Mouse (Mus musculus) B cell, adult (primary cell): ENCODE data around the gene Cldn8. TPM values are rescaled to one million over a fixed set of nuclear protein-coding genes. Genes with fewer than 3 reads are reported as not detected.

Source experiments
- total RNA-seq: library from RNA; stranded (reverse); gene quantifications from 4 replicates; pipeline ENCODE4 v1.2.4, GENCODE M21; 2023; ENCODE audit not compliant: inconsistent age

Cldn8 gene
- total RNA-seq: not detected in 4 replicates

DNA sequence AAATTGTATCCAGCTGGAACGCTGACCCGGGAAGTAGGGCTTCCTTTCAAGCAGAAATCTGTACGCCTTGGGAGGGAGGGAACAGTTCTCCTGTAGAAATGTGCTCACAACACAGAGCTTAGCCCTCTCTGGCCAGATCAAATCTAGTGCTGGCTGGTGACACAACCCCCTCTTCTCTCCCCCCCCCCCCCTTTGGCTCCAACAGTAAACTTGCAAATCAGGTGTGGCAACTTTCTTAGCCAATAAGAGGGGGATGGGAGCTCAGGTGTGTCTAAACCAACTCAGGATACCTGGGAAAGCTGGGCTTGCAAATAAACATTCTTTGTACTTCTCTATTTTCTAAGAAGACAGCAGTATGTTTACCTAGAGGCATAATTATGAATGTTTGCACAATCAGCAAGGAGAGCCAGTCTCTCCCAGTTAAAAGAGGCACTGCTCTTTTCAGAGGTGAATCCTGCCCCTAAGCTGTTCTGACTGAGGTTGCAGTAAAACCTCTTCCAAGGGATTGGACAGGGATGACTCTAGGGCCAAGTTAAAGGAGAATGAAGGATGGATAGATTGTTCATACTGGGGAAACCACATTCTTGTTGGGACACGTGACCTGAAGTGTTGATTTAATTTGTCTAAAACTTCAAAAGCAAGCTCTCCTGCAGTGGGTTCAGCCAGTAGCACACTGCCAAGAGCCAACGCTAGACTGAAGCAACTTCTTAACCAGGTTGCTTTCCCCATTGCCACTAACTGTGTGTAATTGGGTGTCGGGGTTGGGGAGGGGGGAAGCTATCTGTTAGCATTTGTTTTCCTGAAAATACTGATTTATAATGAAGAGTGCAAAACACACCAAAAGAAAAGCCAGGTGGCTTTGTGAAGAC, at the start of gene Cldn8:
TSS of gene Cldn8 (minus strand) at position 139 of the 869 bp plus-strand sequence.

DNA sequence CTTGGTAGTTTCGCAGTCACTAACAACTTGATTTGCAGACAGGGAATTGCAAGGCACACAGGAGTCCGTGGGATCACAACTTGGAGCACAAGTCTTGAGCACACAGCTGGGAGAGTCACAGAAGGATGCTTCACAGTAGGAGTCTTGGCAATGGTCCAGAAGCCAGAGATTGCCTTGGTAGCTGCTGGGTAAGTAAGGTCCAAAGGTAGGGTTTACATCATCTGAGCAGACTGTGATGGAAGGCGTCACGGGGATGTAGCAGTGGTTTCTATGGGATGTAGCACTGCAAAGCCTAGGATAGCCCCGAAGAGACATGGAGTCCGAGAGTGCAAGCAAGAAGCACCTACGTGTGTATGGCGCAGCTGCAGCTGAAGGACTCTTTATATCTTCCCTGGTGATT, 48.9 kb upstream of the Cldn8 start, which contains the start of gene Krtap24-1:
TSS of gene Krtap24-1 (minus strand) at position 358 of the 400 bp plus-strand sequence.

Other genes with a start within 250 kb of the Cldn8 start
- not detected in 4 replicates for gene Cldn17, start 56.2 kb downstream of the Cldn8 start, total RNA-seq
- not detected in 4 replicates for gene Krtap24-1, start 49.1 kb upstream of the Cldn8 start, total RNA-seq
- not detected in 4 replicates for gene 2310079G19Rik, start 64.5 kb upstream of the Cldn8 start, total RNA-seq
- not detected in 4 replicates for gene Krtap26-1, start 84.6 kb upstream of the Cldn8 start, total RNA-seq
- not detected in 4 replicates for gene Krtap27-1, start 108.5 kb upstream of the Cldn8 start, total RNA-seq
- gene 2310061N02Rik, start 144.8 kb upstream of the Cldn8 start, total RNA-seq: not detected in 4 replicates
- not detected in 4 replicates for gene Krtap13-1, start 165.7 kb upstream of the Cldn8 start, total RNA-seq
- gene Krtap13, start 188.5 kb upstream of the Cldn8 start, total RNA-seq: not detected in 4 replicates
- gene 2310034C09Rik, start 195.7 kb upstream of the Cldn8 start, total RNA-seq: not detected in 4 replicates
- gene 2310057N15Rik, start 211.0 kb upstream of the Cldn8 start, total RNA-seq: not detected in 4 replicates
- gene Gm5965, start 214.7 kb upstream of the Cldn8 start, total RNA-seq: not detected in 4 replicates
- gene Gm20741, start 249.0 kb upstream of the Cldn8 start, total RNA-seq: not detected in 4 replicates